Mouse (Mus musculus): ENCODE data around the gene Lonrf3.
A peak's percentile ranks its signal among the peaks of the same experiment; 100 is the strongest.

The Lonrf3 gene

DNA sequence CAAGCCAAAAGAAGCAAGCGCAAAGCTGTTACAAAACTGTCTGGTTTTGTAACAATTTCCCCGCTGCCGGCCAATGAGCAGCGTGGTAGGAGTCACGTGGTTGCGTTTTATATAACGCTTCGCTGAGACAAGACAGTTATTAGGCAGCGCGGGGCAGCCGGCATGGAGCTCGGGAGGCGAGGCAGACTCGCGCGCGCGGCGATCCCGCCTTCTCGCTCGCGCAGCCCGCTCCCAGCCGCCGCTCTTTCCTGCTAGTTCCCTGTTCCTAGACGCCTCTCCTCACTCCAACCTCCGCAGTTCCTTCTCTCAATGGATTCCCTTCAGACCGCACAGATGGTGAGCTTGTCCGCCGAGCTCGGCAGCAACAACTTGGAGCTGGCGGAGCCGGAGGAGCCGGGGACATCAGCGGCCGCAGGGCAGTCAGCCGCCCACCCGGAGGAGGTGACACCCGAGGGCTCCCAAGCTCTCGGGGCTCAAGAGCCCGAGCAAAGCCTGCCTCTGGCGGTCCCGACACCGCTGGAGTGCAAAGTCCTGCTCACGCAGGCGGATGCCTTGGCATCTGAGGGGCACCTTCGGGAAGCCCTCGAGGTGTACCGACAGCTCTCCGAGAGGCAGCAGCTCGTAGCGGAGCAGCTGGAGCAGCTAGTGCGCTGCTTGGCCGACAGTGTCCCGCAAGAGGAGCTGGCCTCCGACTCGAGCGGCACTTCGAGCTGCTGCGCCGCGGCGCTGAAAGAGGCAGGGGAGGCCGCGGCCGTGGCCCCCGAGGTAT, at the start of gene Lonrf3:
Gene Lonrf3 (plus strand): TSS at position 83 of the 769 bp plus-strand sequence.
- peak; percentile 82 to 86 for DNase-seq

GRCm38 (mm10) chrX:36278750-36279149, 49.4 kb upstream of the Lonrf3 start:
- DNase-seq, result no peak

DNA sequence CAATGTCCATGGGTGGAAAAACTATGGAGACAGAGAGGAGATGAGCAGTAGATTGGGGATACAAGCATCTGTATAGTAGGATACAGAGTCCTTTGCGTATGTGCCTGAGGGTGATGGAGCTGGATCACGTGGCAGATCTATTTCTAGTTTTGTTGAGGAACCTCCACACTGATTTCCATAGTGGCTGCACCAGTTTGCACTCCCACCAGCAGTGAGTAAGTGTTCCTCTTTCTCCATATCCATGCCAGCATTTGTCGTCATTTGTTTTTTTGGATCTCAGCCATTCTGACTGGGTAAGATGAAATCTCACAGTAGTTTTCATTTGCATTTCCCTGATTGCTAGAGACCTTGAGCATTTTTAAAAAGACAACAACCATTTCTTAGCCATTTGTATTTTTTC, 16.7 kb upstream of the Lonrf3 start:
- DNase-seq, result no peak

GRCm38 (mm10) chrX:36327491-36328255, 480 bp upstream of the Lonrf3 start:
- DNase-seq, result peak; percentile 46 to 69

DNA sequence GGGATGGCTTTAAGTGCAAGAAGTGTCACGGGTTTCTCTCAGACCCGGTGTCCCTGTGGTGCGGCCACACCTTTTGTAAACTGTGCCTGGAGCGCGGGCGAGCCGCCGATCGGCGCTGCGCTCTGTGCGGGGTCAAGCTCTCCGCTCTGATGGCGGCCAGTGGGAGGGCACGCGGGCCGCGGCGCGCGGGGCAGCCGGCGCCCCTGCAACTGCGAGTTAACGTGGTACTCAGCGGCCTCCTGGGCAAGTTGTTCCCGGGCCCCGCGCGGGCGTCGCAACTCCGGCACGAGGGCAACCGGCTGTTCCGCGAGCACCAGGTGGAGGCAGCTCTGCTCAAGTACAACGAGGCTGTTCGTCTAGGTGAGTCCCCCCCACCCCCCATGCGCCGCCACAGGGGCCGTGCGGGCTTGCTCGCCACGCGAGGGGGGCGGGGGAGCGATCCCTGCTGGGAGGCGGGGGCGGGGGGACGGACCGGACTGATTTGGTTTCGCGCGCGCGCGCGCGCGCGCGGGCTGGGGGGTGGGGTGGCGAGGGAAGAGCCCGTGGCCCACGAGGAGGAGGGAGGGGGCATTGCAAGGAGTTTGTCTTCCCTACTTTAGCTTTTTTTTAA, 992 bp downstream of the Lonrf3 start:
- peak; percentile 10 to 52 for DNase-seq

DNA sequence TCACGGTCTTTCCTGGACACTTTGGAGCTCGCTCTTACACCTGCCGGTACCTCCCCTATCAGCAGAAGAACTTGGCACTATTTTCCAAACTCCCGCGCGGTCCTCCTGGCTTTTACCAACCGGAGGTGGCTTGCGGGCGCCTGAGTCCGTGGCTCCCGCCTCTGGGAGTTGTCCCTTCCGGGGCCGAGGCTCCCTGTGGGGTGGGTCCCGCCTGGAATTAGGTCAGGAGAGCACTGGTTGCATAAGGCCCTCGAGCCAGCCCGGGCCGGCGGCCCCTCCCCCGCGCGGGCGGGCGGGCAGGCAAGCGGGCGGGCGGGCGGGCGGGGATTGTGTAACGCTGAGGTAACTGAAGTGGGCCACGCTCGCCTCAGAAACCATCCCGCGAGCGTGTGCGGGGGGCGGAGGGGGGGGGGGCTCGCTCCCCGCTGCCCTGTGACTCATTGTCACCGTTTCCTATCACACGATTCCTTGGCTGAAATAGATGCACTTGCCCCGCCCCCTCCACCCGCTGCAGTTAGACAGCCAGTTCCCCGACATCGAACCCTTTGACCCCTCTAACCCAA, 1.8 kb downstream of the Lonrf3 start:
- DNase-seq, result peak; percentile 70 to 90

DNA sequence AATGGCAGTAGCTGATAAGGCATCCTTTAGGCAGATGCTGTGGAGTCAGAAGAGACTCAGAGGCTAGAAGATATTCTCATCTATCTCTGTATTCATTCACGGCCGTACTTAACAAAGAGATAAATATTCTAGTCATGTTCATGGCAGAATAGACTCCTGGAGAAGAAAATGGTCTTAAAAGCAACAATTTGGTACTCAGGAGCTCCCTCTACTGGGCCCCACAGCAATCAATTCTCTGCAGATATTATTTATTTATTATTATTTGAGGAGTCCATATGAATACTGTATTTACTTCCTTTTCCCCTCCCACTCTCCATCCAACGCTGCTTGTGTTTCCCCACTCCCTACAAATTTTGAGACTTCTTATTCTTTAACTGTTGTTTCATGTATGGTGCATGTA, 24.3 kb downstream of the Lonrf3 start:
- peak in 1 of 2 experiments; percentile 50 for DNase-seq

GRCm38 (mm10) chrX:36385340-36385739, 57.2 kb downstream of the Lonrf3 start:
- no peak for DNase-seq

DNA sequence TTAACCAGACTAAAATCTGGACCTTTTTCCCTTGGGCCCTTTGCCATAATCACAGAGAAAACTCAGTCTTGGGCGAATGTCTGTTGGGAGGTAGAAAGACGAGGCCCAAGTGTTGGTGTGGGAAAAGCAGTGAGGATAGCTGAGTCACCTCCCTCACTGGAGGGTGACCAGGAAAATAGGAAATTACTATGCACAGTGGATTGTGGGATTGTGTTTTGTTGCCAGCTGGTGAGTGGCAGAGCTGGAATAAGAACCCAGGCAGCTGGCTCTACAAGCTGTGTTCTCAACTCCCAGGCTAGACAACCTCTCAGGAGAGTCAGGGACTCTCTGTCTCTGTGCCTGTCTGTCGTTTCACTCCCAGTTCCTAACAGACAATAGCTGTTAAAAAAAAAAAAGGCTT, 61.8 kb downstream of the Lonrf3 start:
- no peak for DNase-seq

GRCm38 (mm10) chrX:36390503-36390902, 62.4 kb downstream of the Lonrf3 start:
- DNase-seq, result no peak

DNA sequence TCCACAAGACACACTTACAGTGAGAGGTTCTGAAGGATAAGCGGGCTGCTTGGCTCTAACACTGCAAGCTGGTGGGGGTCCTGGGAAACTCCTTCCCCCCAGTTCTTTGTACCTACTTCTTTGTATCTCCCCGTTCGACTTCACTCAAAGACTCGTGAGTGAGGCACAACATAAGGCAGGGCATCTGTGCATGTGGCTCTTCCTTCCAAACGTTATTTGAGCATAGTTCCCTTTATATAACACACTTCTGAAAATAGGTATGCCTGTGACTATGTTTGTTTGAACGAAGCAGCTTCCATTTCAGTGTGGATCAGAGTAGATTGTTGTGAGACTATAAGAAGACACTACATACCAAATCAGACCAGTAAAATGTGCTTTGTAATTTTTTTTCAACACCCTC, 64.5 kb downstream of the Lonrf3 start:
- no peak for DNase-seq

DNA sequence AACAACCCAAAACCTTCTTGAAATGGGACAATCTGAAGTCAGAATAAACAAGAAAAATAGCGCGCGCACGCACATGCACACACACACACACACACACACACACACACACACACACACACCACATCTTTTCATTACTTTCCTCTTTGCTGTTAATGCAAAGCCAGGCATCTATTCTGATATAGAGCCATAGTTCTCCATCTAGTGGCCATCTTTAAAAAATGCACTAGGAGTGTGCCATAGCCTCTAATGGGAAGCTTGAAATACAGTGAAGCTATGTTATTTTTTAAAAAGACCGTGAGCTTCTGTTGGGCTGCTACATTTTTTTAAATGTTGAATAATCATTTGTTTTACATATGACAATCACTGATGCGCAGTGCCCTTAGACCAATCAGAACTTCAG, 65.1 kb downstream of the Lonrf3 start:
- no peak for DNase-seq

GRCm38 (mm10) chrX:36400980-36401379, 72.8 kb downstream of the Lonrf3 start, which contains the start of gene Gm6268:
Gene Gm6268, plus strand, starts transcription at chrX:36401280.
- no peak for DNase-seq

GRCm38 (mm10) chrX:36402316-36402715, 74.2 kb downstream of the Lonrf3 start:
- peak in 1 of 2 experiments; percentile 2 for DNase-seq
